Mouse (Mus musculus): Measurements from ENCODE around the gene Cct7. TPM values are rescaled to one million over a fixed set of nuclear protein-coding genes. Genes with fewer than 3 reads are reported as not detected.

Cct7 gene
- total RNA-seq, 2 experiments from 2014 or later = 164 to 167 TPM

DNA sequence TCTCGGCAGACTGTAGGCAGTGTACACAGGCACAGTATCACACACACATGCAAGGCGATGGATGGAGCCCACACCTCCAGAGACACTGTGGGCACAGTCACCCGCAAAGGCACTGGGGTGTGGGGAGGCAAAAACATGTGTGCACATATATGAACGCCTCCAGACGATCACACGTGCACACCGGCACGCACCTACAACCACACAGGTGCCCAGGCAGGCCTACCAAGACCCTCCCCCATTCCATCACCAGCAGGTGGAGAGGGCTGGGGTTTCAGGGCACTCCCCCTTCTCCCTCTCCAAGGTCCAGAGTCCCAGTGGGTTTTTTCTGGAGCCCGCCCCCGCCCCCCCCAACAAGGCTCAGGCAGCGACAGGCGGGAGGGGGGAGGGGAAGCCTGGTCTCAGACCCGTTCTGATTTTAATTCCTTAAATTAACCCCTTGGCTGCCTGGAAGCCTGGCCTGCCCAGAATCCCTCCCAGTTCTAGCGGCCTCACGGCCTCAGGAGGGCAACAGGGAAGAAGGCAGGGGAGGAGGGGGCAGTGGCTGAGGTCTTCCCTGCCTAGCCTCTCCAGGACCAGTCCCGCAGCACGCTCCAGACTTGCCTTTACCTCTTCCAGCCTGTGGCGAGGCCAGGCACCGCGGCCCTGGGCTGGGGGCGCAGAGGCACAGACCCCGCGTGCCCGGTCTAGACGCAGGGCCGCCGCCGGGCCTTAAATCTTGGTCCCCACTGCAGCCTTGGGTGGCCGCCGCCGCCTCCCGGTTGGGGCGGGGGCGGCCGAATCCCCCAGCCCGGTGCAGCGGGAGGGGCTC, 51.0 kb downstream of the Cct7 start:
- no peak for DNase-seq

DNA sequence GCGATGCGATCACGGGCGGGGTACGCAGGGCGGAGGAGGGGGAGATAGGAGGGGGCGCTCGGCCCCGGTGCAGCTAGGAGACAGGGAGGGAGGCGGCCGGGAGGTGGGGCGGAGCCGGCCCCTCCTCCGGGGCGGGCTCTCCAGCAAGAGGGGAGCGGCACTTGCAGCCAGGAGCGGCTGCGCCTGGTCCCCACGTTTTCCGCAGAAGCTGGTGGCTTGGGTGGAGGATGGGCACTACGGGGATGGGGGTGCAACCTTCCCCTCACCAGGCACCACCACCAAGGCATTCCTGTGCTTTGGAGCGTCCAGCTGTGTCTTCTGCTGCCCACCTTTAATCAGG, 51.6 kb downstream of the Cct7 start, which contains the start of gene Fbxo41:
TSS of gene Fbxo41 (minus strand) at position 84 of the 340 bp plus-strand sequence.
- no peak for DNase-seq

DNA sequence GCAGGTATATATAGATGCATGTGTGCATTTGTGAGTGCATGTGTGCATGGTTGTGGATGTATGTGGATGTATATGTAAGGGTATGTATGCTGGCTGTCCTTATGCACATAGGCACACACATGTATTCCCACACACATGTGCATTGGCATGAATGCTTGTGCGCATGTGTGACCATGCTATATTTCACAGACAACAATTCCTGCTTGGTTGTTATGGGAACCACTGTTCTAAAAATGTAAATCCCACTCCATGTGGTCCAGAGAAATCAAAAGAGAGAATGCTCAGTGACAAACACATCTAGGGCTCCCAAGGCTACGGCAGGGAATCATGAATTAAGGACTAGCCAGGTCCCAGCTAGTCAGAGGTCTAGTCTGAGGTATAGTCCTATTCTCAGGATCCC, 53.6 kb downstream of the Cct7 start:
- DNase-seq = no peak

DNA sequence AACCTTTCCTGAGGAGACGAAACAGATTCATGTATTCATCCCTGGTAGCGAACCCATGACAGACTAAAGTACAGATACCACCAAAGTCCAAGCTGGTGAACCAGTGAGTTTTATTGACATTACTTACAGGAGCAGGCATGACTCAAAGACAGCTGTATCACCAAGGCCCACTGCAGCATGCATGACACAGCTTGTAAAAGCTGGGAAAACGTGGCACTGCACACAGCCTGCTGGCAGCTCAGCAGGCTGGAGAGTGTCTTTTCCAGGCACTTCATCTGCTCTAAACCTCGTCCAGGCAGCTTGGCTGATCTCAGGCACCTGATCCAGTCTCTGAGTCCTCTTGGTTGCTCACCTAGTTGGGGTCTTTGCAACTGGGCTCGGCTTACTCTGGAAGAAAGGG, 57.3 kb downstream of the Cct7 start:
- DNase-seq = no peak

DNA sequence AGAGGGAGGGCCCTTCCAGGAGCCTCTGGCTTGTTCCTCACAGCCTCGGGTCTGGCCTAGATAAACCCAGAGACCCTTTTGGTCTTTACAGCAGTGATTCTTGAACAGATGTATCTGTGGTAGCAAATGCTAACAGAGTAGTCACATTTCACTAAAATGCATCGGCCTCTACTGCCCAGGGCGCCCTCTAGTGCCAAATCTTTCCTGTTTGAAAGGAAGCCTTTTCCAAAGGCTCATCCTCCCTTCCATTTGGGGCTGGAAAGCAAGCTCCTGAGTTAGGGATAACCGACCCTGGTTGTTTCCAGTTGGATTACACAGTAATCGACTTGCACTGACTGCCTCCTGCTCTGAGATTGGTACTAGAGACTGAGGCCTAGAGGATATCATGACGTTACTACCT, 59.2 kb downstream of the Cct7 start:
- DNase-seq = peak; percentile 34

DNA sequence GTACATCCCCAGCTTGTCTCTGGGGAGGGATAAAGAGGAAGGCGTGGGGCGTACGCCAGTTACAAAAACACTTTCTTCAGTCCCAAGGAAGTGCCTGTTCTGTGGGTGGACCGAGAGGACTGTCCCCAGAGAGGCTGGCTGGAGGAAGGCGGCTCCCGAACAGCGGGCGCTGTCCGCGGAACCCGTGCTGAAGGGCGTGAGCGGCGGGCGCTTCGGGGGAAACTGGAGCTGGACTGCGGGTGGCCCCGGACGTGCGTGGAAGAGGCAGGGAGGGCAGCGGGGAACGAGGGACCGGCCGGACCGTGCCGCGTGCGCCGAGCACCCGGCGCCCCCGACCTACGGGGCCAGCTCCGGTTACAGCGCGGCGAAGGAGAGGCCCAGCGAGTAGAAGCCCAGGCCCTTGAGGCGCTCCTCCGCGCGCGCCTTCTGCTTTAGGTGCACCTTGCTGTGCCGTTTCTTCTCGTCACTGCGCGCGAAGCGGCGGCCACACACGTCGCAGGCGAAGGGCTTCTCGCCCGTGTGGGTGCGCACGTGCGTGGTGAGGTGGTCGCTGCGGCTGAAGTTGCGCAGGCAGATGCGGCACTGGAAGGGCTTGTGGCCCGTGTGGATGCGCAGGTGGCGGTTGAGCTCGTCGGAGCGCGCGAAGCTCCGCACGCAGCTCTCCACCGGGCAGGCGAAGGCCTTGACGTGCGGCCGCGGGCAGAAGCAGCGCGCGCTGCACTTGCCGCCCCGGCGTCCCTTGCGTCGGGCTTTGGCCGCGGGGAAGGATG, 60.2 kb downstream of the Cct7 start:
- peak; percentile 69 for DNase-seq

DNA sequence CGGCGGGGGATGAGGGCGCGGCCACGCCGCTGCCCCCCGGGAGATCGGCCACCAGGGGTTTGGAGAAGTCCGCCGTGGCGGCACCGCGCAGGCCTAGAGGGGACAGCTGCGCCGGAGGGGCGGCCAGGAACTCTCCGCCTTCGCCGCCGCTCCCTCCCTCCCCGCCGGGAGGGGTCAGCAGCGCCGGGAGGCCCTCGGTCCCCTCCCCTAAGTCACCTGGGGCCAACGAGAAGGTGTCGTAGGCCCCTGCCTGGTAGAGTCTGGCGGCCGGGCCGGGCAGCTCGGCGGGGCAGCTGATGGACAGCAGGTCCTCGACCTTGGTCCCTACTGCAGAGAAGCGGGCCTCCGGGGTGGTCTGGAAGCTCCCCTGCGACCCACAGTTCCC, 60.7 kb downstream of the Cct7 start:
- DNase-seq = no peak

DNA sequence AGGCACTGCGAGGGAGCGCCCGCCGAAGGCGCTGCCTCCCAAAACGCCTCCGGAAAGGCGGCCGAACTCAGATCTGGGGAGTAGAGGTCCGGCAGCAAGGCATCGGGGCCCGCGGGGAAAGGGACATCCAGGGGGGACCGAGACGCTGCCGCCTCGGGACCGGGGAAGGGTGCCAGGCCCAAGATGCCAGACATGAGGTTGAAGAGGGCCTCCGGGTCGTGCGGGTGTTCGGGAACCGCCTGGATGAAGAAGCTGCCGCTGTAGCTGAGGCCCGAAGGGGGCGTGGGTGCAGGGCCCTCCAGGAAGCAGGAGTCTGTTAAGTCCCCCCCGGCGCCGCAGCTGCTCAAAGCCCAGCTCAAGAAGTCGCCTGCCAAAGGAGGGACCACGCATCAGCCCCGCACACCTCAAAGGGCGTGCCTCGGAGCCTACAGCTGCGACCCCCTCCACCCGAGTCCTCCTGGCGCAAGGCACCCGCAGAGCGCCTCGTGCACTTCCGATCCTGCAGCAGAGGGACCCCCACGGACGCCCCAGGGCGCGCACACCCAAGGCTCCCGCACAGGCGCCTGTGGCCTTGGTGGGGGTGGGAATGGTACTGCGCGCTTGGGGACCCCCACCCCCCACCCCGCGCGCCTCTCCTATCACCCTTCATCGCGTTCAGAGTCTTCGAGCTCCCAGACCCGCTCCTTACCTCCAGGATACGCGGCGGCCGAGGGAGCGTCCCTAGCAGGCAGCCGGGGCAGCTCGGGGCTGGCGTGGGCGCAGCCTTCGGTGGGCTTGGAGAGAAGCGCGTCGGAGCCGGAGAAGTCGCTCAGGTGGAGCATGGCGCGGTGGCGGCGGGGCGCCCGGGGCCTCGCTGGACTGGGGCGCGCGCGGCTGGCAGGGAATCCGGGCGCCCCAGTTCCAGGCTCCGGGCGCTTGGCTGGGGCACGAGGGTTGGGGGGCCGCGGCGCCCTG, 61.5 kb downstream of the Cct7 start:
- DNase-seq = no peak

DNA sequence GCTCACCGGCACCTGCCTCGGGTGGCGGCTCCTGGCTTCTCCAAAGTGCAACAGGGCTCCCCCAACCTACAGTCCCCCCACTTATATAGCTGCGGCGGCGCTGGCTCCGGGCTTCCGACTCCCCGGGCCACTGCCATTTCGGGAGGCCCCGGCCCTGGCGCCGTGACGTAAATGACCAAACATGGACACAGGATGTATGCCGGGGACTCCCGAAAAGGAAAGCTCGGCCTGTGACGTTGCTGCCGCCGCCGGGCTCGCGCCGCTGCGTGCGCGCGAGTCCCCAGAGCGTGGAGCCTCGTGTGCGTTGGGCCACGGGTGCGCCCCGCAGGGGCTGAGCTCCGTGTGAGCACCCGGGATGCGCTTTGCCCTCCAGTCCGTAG, 62.2 kb downstream of the Cct7 start, which contains the start of gene Egr4:
TSS of gene Egr4 (minus strand) at position 59 of the 380 bp plus-strand sequence.
- DNase-seq = peak; percentile 25

DNA sequence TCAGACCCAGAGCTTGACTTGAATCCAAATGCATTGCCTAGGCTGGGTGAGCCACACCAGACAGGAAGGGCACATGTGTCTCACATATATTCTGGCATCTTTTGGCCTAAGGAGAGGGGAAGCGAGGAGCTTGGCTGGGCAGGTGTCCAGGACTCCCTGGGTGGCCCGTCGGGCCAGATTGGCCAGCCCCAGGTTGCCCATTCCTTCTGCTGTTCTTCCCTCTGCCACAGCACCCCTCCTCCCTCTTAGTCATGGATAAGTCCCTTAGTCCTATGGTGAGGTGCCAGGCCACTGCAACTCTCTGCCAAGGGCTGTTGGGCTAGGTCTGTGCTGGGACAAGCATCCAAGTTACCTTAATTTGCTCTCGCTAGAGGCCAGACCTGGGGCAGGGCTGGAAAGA, 64.6 kb downstream of the Cct7 start:
- DNase-seq = no peak

Other genes starting within 250 kb of the Cct7 start
- 1 to 10 TPM; 2.8 to 5.1 TPM for gene Sfxn5, start 118.1 kb upstream of the Cct7 start, total RNA-seq (2021)
- 10 to 100 TPM; 36.9 to 42.1 TPM for gene Rab11fip5, start 76.9 kb upstream of the Cct7 start, total RNA-seq (2021)
- not detected for gene Noto, start 27.6 kb upstream of the Cct7 start, total RNA-seq (2021)
- gene Smyd5, start 19.5 kb upstream of the Cct7 start, total RNA-seq (2021) = 10 to 100 TPM; 12.2 to 13.7 TPM
- gene Pradc1, start 456 bp downstream of the Cct7 start, total RNA-seq (2021) = 10 to 100 TPM; 15.2 to 17.8 TPM
- gene Fbxo41, start 51.5 kb downstream of the Cct7 start, total RNA-seq (2021) = under 1 TPM; 0.14 TPM
- gene Egr4, start 62.1 kb downstream of the Cct7 start, total RNA-seq (2021) = not detected
- gene Alms1, start 136.0 kb downstream of the Cct7 start, total RNA-seq (2021) = 1 to 10 TPM; 2.1 to 3.3 TPM